Mouse (Mus musculus): ENCODE data around the gene Psd.

Psd gene

DNA sequence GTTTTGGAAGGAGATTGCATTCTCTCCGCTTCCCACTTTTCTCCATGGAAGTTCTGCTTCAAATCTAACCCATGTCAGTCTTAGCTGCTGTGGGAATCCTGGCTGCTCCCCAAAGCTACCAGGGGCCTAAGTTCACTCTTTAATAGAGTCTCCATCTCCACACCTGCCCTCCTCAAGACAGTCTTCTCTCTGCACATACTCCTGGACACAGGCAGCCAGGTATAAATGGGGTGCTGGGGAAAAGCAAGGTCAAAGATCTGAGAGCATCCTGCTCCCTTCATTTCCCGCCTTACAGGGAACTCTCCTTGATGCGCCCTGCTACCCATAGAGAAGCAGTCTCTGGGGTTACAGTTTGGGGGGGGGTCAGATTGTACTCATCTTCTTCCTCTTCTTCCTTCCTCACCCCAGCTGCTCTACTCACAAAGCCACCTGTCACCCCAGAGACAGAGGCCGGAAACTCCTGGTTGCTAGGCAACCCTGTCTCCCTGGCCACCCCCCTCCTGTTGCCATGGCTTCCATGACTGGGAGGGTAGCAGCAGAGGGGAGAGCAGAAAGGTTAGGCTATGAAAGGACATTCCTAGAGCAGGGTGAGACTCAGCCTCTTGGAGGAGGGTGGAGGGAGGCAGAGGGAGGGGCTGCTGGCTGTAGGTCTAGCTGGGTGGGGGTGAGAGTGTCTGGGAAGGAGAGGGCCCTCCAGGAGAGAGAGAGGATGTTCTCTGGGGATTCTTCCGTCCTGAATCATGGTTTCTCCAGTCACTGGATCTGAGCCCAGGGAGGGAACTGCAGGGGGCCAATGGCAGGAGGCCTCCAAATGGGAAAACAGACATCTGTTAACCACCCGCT, 5.6 kb downstream of the Psd start:
- DNase-seq (ENCODE audit: low read depth, low spot score) = no peak

DNA sequence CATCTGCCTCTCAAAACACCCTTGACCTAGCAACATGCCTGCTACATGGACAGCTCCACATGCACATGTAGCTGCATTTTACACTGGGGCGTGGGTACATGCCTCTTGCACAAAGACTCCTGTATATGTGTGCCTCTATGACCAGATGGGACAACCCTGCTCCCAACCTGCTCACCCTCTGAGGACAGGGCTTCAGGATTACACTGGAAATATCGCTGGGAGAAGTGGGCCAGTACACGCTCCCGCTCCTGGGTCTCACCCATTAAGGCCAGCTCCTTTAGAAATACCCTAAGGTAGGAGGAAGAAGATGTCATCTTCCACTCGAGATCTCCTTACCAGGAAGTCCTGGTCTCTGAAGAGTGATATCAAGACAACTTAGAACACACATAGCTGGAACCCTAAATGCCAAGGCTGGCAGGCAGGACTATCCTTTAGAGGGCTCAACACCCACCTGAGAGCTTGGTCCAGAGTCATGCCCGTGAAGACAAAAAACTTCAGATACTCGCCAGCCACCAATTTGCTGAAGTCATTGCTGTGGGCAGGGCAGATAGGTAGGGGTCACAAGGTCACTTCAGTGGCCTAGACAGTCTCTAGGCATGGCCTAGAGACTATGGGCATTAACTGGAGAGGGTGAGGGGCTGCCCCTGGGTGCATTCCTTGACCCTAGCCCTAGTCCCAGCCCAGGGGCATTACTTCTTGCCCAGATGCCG, 6.7 kb downstream of the Psd start:
- DNase-seq (ENCODE audit: low read depth, low spot score) = no peak

- peak; percentile 93 for DNase-seq (ENCODE audit: low read depth, low spot score)
These were observed 8.2 kb downstream of the Psd start for GRCm38 (mm10) chr19:46318586-46319378.

DNA sequence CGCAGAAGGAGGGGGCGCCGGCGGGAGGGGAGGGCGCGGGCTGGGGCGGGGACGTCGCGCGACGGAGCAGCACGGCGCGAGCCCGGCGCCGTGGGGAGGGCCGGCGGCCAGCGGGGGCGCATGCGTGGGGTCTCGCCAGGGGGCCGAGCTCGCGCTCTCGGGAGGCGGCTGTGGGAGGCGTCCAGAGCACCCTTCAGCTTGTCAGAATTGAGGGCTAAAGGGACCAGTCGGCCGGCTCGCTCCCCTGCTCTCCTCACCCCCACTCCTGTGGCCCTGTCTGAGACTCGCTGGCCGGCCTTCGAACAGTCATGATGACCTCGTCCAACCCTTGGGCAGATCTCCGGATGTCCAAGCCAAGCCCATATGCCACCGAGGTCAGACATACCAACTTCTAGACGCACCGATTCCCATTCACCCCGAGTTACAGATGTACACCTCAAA, 8.9 kb downstream of the Psd start:
- no peak for DNase-seq (ENCODE audit: low read depth, low spot score)

DNA sequence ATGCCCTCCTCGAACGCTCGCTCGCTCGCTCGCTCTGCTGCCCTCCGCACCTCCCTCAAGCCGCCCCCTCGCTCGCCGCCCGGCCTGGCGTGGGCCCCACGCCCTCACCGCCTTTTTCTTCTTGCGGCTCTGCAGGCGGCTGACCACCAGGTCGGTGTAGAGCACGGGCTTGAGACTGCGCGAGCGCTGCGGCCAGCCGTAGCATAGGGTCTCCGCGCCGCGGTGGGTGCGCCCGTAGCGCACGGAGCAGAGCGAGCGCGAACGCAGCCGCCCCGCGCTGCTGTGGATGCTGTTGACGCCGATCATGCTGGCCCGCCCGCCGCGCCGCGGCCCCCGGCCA, 9.4 kb downstream of the Psd start:
- no peak for DNase-seq (ENCODE audit: low read depth, low spot score)

- no peak for DNase-seq (ENCODE audit: low read depth, low spot score)
These were observed 10.0 kb downstream of the Psd start for GRCm38 (mm10) chr19:46316846-46317545.

GRCm38 (mm10) chr19:46315752-46316610, 11.0 kb downstream of the Psd start:
- no peak for DNase-seq (ENCODE audit: low read depth, low spot score)

GRCm38 (mm10) chr19:46314872-46315742, 11.8 kb downstream of the Psd start:
- DNase-seq (ENCODE audit: low read depth, low spot score) = no peak

- no peak for DNase-seq (ENCODE audit: low read depth, low spot score)
These were observed 12.8 kb downstream of the Psd start for GRCm38 (mm10) chr19:46314151-46314601.

- no peak for DNase-seq (ENCODE audit: low read depth, low spot score)
These were observed 13.4 kb downstream of the Psd start for GRCm38 (mm10) chr19:46313591-46313990.

- DNase-seq (ENCODE audit: low read depth, low spot score) = no peak
These were observed 13.8 kb downstream of the Psd start for GRCm38 (mm10) chr19:46313116-46313515.

- no peak for DNase-seq (ENCODE audit: low read depth, low spot score)
These were observed 14.4 kb downstream of the Psd start for GRCm38 (mm10) chr19:46312566-46312965.

GRCm38 (mm10) chr19:46311341-46311740, 15.6 kb downstream of the Psd start:
- no peak for DNase-seq (ENCODE audit: low read depth, low spot score)

DNA sequence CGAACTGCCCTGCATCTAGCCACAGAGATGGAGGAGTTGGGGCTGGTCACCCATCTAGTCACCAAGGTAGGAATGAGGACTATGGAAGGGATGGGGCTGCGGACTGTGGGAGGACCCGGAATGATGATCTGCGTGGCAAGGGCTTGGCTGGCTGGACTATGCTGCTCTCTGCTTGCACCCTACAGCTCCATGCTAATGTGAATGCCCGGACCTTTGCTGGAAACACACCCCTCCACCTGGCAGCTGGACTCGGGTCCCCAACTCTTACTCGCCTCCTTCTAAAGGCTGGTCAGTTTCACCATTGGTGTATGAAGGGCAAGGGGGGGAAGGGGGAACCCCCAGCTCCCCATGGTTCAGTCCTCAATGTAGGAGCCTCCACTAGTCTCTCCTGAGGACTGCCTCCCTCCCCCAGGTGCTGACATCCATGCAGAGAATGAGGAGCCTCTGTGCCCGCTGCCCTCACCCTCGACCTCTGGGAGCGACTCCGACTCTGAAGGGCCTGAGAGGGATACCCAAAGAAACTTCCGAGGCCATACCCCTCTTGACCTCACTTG, 16.6 kb downstream of the Psd start:
- DNase-seq (ENCODE audit: low read depth, low spot score) = no peak

DNA sequence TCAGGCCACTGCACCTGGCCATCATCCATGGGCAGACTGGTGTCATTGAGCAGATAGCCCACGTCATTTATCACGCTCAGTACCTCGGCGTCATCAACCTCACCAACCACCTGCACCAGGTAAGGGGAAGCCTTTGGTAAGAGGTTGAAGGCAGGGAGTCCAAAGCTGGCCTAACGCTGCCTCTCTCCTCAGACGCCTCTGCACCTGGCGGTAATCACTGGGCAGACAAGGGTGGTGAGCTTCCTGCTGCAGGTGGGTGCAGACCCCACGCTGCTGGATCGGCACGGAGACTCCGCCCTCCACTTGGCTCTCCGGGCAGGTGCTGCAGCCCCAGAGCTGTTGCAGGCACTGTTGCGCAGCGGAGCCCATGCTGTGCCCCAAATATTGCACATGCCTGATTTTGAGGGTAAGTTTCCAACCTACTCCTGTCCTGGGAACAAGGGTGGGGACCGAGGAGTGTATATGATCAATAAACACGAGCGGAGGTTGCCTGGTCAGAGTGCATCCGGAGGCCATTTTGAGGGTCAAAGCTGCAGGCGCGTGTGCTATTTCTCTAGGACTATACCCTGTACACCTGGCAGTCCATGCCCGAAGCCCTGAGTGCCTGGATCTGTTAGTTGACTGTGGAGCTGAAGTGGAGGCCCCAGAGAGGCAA, 17.2 kb downstream of the Psd start:
- DNase-seq (ENCODE audit: low read depth, low spot score) = no peak

DNA sequence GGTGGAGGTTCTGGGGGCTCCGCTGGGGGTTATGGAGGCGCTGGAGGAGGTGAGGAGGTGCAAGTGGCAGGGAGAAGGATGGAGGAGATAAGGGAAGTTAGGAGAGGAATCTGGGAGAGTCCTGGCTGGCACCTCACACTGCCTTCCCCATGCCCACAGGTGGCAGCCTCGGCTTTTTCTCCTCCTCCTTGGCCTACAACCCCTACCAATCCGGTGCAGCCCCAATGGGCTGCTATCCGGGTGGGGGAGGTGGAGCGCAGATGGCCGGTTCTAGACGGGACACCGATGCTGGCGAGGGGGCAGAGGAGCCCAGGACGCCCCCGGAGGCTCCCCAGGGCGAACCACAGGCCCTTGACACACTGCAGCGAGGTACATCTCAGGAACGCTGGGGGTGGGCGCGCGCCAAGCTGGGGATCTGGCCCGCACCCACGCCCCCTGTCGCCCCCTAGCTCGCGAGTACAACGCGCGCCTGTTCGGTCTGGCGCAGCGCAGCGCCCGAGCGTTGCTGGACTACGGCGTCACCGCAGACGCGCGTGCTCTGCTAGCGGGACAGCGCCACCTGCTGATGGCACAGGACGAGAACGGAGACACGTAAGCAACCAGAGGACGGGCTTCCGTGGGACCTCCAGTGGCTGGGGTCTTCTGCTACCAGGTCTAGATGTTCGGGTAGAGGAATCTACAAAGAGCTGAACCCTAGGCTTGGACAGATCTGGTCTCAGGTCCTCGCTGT, 18.1 kb downstream of the Psd start:
- no peak for DNase-seq (ENCODE audit: low read depth, low spot score)

DNA sequence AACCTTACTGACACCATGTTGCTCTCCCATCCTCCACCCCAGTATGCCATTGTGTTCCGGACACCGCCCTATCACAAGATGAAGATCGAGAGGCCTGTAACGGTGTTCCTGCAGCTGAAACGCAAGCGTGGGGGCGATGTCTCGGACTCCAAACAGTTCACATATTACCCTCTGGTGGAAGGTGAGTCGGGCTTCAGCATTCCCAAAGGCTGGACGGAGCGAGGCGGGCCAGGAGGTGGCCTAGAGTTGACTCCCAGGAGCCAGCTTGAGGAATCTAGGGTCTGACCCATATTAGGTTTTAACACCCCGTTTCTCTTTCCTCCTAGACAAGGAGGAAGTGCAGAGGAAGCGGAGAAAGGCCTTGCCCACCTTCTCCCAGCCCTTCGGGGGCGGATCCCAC, 18.7 kb downstream of the Psd start:
- DNase-seq (ENCODE audit: low read depth, low spot score) = no peak

DNA sequence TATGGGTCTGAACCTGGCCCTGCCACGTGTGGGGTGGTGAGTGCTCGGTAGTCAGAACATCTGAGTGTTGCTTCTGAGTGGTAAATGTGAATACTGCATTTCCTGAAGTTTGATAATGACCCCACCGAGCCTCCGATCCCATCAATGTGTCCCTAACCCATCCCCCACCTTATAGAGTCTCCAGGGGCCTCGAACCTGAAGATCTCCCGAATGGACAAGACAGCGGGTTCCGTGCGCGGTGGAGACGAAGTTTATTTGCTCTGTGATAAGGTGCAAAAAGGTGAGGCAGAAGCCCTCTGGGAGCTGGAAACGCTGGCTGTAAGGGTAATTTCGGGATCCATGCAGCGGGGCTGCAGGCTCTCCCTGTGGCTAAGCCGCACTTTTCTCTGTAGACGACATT, 19.2 kb downstream of the Psd start:
- DNase-seq (ENCODE audit: low read depth, low spot score) = no peak
